Mouse (Mus musculus): ENCODE measurements around the gene Sntg2.
A peak's percentile ranks its signal among the peaks of the same experiment; 100 is the strongest.

- TF ChIP-seq CTCF (IDR thresholded peaks at IDR 0.05; ENCODE audit: control insufficient read depth, insufficient read depth, low read length) = peak; percentile 24; the same call in 1 of the 2 replicates
- no peak for TF ChIP-seq POLR2A (IDR thresholded peaks at IDR 0.05; ENCODE audit: borderline replicate concordance, control insufficient read depth, low read depth, low read length)
These were observed 3.4 kb downstream of the Sntg2 start for GRCm38 (mm10) chr12:30369786-30370185.
